Mouse (Mus musculus) stomach, embryonic 16.5 days (tissue): ENCODE data around the gene Lrsam1. TPM values are rescaled to one million over a fixed set of nuclear protein-coding genes. Genes with fewer than 3 reads are reported as not detected.
A peak's percentile ranks its signal among the peaks of the same experiment; 100 is the strongest.

Experiments
- ATAC-seq: fragments of 200-750 bp; cut with Nextera tagmentation; 2 replicates; pipeline ENCODE4 v1.8.0; 2017; ENCODE audit warnings: moderate number of reproducible peaks, moderate TSS enrichment; ENCODE audit not compliant: insufficient read depth, low FRiP score
- H3K27ac ChIP-seq: fragments of 300-500 bp; sonication (generic); 2 replicates; pipeline ENCODE4 v1.5.1; 2014; ENCODE audit warnings: low read length
- H3K27me3 ChIP-seq: fragments of 300-500 bp; sonication (generic); 2 replicates; pipeline ENCODE4 v1.6.1; 2014; ENCODE audit warnings: low read length, control low read depth, mixed read lengths; ENCODE audit not compliant: control insufficient read depth, insufficient read depth
- H3K36me3 ChIP-seq: fragments of 300-500 bp; sonication (generic); 2 replicates; pipeline ENCODE4 v1.6.1; 2014; ENCODE audit warnings: low read length; ENCODE audit not compliant: control insufficient read depth, insufficient read depth
- H3K4me1 ChIP-seq: fragments of 300-500 bp; sonication (generic); 2 replicates; pipeline ENCODE4 v1.6.1; 2014; ENCODE audit warnings: low read length, control low read depth, mixed read lengths; ENCODE audit not compliant: control insufficient read depth, insufficient read depth
- H3K4me2 ChIP-seq: fragments of 300-500 bp; sonication (generic); 2 replicates; pipeline ENCODE4 v1.6.1; 2014; ENCODE audit warnings: low read depth, low read length, mixed read lengths
- H3K4me3 ChIP-seq: fragments of 300-500 bp; sonication (generic); replicated peaks from 2 replicates; pipeline ENCODE4 v1.5.1; 2014; ENCODE audit warnings: mild to moderate bottlenecking, low read length
- H3K9ac ChIP-seq: fragments of 300-500 bp; sonication (generic); 2 replicates; pipeline ENCODE4 v1.6.1; 2014; ENCODE audit warnings: low read length
- H3K9me3 ChIP-seq: fragments of 300-500 bp; sonication (generic); replicated peaks from 2 replicates; pipeline ENCODE4 v1.6.1; 2016; ENCODE audit warnings: low read length, control low read depth; ENCODE audit not compliant: control insufficient read depth
- WGBS: fragments of 180-500 bp; shearing (Covaris S2); extraction: QIAGEN DNeasy Blood & Tissue Kit; methylation state at CpG from one replicate; pipeline ENCODE4 v1.1.7; 2014; 5-methylcytosine and 5-hydroxymethylcytosine counted together
- polyA plus RNA-seq: library from polyadenylated mRNA; unstranded; fragments of >200 nt; fragmentation: Nextera tagmentation; extraction: Ambion mirVana; gene quantifications from 2 replicates; pipeline ENCODE4 v1.2.1, GENCODE M21; 2015

Lrsam1 gene
- polyA plus RNA-seq, 1 experiment from 2014 or later: 10.4 TPM

DNA sequence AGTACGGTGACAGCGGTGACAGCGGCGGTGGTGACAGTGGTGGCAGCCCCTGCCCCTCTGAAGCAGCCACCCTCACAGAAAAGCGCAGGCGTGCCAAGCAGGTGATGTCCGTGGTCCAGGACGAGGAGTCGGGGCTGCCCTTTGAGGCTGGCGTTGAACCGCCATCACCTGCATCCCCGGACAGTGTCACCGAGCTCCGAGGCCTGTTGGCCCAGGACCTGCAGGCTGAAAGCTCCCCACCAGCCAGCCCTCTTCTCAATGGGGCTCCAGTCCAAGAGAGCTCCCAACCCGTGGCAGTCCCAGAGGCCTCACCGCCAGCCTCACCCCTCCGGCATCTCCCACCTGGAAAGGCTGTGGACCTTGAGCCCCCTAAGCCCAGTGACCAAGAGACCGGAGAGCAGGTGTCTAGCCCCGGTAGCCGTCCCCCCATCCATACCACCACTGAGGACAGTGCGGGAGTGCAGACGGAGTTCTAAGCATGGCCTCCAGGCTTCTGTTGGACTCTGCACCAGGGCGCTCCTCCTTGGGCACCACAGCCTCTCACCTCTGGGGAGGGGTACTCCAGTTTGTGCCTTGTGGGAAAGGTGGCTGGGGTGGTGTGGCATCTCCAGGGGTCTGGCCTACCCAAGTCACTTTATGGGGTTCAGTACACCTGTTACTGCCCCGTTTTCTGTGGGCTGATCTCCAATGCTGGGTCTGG, 37.7 kb downstream of the Lrsam1 start:
- H3K36me3 ChIP-seq: peaks cover 31% of the 10 kb centered on the region
- H3K9me3 ChIP-seq: no peaks in the 10 kb centered on the region
- no peak overlapping the region for H3K4me2 ChIP-seq
- no peak overlapping the region for H3K4me3 ChIP-seq
- 93% methylated on average over 24 of the region's 24 CpGs for WGBS
- no peak overlapping the region for H3K9ac ChIP-seq
- H3K27me3 ChIP-seq: no peaks in the 10 kb centered on the region
- ATAC-seq: no peak
- no peak overlapping the region for H3K27ac ChIP-seq
- H3K4me1 ChIP-seq: peaks cover 4% of the 10 kb centered on the region; the same call in 1 of the 2 replicates

DNA sequence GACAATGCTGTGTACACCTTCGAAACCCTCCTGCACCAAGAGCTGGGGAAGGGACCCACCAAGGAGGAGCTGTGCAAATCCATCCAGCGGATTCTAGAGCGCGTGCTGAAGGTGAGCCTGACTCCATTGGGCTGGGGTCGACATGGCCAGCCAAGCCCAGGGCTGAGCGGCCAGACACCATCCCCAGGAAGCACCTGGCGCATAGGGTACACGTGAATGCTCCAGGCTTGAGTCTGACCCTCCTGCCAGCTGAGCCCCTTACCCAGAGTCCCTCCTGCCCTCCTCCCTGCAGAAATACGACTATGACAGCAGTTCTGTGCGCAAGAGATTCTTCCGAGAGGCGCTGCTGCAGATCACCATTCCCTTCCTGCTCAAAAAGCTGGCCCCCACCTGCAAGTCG, 38.9 kb downstream of the Lrsam1 start:
- Histone ChIP-seq H3K9me3 (no peaks in the 10 kb centered on the region), H3K4me2 (no peak overlapping the region), H3K4me3 (no peak overlapping the region), H3K36me3 (peaks cover 36% of the 10 kb centered on the region), H3K4me1 (no peaks in the 10 kb centered on the region), H3K27me3 (no peaks in the 10 kb centered on the region), H3K9ac (no peak overlapping the region), H3K27ac (no peak overlapping the region)
- WGBS: 89% methylated on average over 13 of the region's 13 CpGs
- no peak for ATAC-seq

DNA sequence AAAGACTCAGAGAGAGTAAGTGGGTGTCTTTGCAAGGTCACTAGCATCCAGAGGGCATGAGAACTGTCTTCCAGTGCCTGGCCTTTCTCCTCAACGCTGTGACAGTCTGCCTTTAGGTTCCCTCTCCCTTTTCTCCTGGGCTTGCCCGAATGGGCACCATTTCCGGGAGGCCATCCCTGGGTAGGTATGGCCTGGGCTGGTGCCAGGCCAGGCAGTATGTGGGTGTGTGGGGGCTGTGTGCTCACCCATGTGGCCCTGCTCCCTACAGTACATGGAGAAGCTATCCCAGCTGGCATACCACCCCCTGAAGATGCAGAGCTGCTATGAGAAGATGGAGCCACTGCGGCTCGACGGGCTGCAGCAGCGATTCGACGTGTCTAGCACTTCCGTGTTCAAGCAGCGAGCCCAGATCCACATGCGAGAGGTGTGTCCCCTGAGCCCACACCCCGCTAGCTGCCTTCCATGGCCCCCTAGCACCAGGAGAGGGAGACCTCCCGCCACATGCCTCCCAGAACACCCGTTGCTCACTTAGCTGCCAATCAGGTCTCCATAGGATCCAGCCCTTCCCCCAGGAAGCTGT, 39.5 kb downstream of the Lrsam1 start:
- no peaks in the 10 kb centered on the region for H3K4me1 ChIP-seq
- H3K9me3 ChIP-seq: no peaks in the 10 kb centered on the region

DNA sequence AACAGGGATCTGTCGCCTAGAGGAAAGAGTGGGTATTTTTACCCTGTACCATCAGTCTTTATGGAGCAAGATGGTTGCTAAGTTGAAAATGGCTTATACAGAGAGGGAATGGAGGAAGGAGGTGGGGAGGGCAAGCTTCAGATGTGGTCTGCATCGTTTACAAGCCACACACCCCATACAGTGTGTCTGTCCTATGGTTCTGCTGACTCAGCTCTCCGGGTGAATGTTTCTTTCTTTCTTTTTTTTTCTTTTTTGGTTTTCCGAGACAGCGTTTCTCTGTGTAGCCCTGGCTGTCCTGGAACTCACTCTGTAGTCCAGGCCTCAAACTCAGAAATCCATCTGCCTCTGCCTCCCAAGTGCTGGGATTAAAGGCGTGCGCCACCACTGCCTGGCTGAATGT, 40.2 kb downstream of the Lrsam1 start:
- Histone ChIP-seq H3K36me3 (peaks cover 38% of the 10 kb centered on the region), H3K4me2 (no peak overlapping the region), H3K4me3 (no peak overlapping the region), H3K9ac (no peak overlapping the region), H3K27ac (no peak overlapping the region), H3K9me3 (no peaks in the 10 kb centered on the region), H3K27me3 (no peaks in the 10 kb centered on the region), H3K4me1 (no peaks in the 10 kb centered on the region)
- 80% methylated on average over 7 of the region's 7 CpGs for WGBS
- ATAC-seq: no peak

More for the DNA sequence above, 39.5 kb downstream of the Lrsam1 start:
- ATAC-seq: no peak
- H3K4me3 ChIP-seq: no peak overlapping the region
- H3K27me3 ChIP-seq: no peaks in the 10 kb centered on the region
- H3K27ac ChIP-seq: no peak overlapping the region
- peaks cover 36% of the 10 kb centered on the region for H3K36me3 ChIP-seq
- no peak overlapping the region for H3K9ac ChIP-seq
- no peak overlapping the region for H3K4me2 ChIP-seq
- 92% methylated on average over 15 of the region's 15 CpGs for WGBS

DNA sequence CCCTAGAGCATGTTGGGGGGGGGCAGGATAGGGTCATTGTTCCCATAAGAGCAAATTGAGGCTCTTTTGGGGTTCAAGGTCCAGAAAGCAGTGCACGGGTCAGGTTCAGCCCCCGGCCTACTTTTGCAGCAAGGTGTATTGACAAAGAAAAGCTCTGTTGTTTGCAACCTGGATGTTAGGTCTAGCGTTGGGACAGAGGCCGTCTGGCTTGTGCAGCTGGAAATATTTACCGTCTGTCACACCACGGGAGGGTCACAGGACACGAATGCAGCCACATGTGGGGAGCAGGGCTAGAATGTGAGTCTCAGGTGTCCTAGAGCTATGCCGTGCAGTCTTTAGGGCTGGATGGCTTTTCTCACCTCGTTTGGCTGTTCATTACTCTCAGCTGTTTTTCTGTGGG, 43.0 kb downstream of the Lrsam1 start:
- Histone ChIP-seq H3K4me1 (peaks cover 14% of the 10 kb centered on the region), H3K36me3 (peaks cover 37% of the 10 kb centered on the region), H3K9me3 (no peaks in the 10 kb centered on the region), H3K9ac (no peak overlapping the region), H3K4me2 (no peak overlapping the region), H3K4me3 (no peak overlapping the region), H3K27ac (no peak overlapping the region), H3K27me3 (no peaks in the 10 kb centered on the region)
- WGBS: 74% methylated on average over 9 of the region's 9 CpGs
- no peak for ATAC-seq

DNA sequence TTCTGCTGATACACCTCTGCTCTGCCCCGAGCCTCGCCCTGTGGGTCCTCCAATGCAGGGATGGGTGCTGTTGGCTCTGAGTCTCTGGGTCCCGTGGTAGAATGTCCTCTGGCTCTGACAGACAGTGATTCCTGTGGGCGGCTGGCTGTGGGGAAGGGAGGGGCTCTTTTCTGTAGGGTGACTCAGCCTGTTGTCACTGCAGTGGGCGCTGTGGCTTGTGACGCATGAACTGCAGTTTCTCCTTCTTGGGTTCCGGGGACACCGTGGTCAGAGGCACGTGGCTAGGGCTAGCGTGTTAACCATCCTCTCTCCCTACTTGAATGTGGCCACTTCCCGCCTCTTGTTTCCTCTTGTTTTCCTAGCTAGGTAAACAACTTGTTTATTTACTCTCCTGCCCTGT, 43.9 kb downstream of the Lrsam1 start:
- peaks cover 14% of the 10 kb centered on the region for H3K4me1 ChIP-seq
- ATAC-seq: no peak
- H3K9me3 ChIP-seq: no peaks in the 10 kb centered on the region
- no peak overlapping the region for H3K9ac ChIP-seq
- peak overlapping the region; percentile 8; the same call in 1 of the 2 replicates for H3K27ac ChIP-seq
- WGBS: 71% methylated on average over 11 of the region's 11 CpGs
- peaks cover 40% of the 10 kb centered on the region for H3K36me3 ChIP-seq
- no peak overlapping the region for H3K4me2 ChIP-seq
- H3K27me3 ChIP-seq: no peaks in the 10 kb centered on the region
- no peak overlapping the region for H3K4me3 ChIP-seq

DNA sequence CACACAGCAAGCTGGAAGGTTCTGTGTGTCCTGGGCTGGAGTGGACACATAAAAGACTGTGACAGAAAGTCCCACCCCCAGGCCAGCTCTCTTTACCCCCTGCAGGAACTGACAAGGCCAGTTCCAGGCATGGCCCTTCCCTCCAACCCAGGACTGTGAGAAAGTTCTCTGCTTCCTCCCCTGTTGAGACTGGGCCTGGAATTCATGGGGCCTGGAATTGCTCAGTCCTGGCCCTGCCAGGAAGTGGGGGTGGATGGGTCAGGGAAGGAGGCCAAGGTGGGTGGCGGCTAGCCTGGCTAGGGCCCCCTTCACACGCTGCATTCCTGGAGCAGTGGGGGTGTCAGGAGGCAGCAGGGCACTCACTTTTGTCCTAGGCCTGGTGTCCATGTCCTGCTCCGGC, 46.5 kb downstream of the Lrsam1 start:
- H3K4me1 ChIP-seq: peaks cover 14% of the 10 kb centered on the region
- H3K27me3 ChIP-seq: no peaks in the 10 kb centered on the region
- ATAC-seq: peak; percentile 70
- H3K9me3 ChIP-seq: no peaks in the 10 kb centered on the region
- 43% methylated on average over 3 of the region's 3 CpGs for WGBS
- H3K36me3 ChIP-seq: peaks cover 26% of the 10 kb centered on the region
- peak overlapping the region; percentile 93 for H3K27ac ChIP-seq
- no peak overlapping the region for H3K4me3 ChIP-seq
- no peak overlapping the region for H3K4me2 ChIP-seq
- H3K9ac ChIP-seq: peak overlapping the region; percentile 66

DNA sequence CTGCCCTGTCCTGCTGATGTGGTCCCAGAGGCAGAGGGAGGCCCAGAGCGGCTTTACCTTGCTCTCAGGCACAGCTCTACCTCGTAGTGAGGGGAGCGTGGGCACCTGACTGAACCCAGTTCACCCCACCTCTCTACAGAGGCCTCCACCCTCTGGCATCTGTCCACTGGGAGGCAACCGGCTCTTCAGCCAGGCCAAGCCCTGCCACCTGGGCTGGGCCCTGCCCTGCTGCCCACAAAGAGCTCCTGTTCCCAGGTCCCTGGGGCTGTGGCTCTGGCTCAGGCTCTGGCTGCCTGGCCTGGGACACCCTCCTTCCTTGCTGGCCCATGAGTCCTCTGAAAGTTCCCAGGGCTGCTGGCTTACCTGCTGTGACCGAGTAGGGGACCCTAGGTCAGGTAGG, 47.1 kb downstream of the Lrsam1 start:
- peak overlapping the region; percentile 93 for H3K27ac ChIP-seq
- peak; percentile 16; the same call in 1 of the 2 replicates for ATAC-seq
- no peaks in the 10 kb centered on the region for H3K27me3 ChIP-seq
- H3K9me3 ChIP-seq: no peaks in the 10 kb centered on the region
- H3K9ac ChIP-seq: peak overlapping the region; percentile 66
- H3K4me1 ChIP-seq: peaks cover 14% of the 10 kb centered on the region
- H3K36me3 ChIP-seq: peaks cover 26% of the 10 kb centered on the region
- H3K4me2 ChIP-seq: no peak overlapping the region
- no peak overlapping the region for H3K4me3 ChIP-seq
- 68% methylated on average over 5 of the region's 5 CpGs for WGBS

DNA sequence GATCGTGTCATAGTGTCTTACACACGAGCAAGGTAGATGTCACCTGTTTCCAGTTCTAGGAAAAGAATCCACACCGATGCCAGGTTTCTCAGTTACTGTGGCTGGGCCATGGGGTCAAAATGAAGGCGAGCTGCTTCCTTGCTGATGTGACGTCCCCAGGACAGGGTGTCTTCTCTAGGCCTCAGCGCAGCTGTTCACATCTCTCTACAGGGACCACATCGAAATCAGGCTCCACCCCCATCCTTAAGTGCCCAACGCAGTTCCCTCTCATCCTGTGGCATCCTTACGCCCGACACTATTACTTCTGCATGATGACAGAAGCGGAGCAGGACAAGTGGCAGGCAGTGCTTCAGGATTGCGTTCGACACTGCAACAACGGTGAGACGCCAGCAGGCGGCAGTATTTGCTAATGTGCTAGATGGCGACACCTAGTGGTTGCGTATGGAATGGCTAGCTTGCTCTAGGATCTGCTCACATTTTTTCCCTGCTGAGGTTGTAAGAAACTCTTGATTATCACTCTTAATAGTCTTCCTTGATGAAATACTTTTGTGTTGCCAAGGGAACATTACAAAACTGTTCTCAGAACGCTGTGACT, 49.1 kb downstream of the Lrsam1 start:
- peaks cover 34% of the 10 kb centered on the region for H3K4me1 ChIP-seq
- H3K27me3 ChIP-seq: no peaks in the 10 kb centered on the region
- peaks cover 17% of the 10 kb centered on the region for H3K36me3 ChIP-seq
- no peak for ATAC-seq
- WGBS: 32% methylated on average over 19 of the region's 19 CpGs
- H3K9ac ChIP-seq: no peak overlapping the region
- no peak overlapping the region for H3K4me2 ChIP-seq
- no peak overlapping the region for H3K4me3 ChIP-seq
- no peak overlapping the region for H3K27ac ChIP-seq
- H3K9me3 ChIP-seq: no peaks in the 10 kb centered on the region
